Mouse (Mus musculus): Measurements from ENCODE around the gene Tcf20.

The Tcf20 gene

GRCm38 (mm10) chr15:82956721-82957120 is 31.0 kb downstream of the Tcf20 start:
- no peak for DNase-seq

GRCm38 (mm10) chr15:82956310-82956709 is 31.4 kb downstream of the Tcf20 start:
- no peak for DNase-seq

GRCm38 (mm10) chr15:82955286-82955685 is 32.4 kb downstream of the Tcf20 start:
- DNase-seq, result no peak

- no peak for DNase-seq
Observed at GRCm38 (mm10) chr15:82954034-82954433, 33.6 kb downstream of the Tcf20 start.

- no peak for DNase-seq
Observed at GRCm38 (mm10) chr15:82953096-82953495, 34.6 kb downstream of the Tcf20 start.

GRCm38 (mm10) chr15:82952292-82952705 is 35.4 kb downstream of the Tcf20 start:
- DNase-seq, result no peak

GRCm38 (mm10) chr15:82950246-82950645 is 37.4 kb downstream of the Tcf20 start:
- DNase-seq, result no peak

GRCm38 (mm10) chr15:82947431-82947830 is 40.2 kb downstream of the Tcf20 start:
- no peak for DNase-seq

- DNase-seq, result no peak
Observed at GRCm38 (mm10) chr15:82944479-82945195, 43.0 kb downstream of the Tcf20 start.

GRCm38 (mm10) chr15:82941733-82942132 is 45.9 kb downstream of the Tcf20 start:
- DNase-seq, result peak; percentile 83

- DNase-seq, result no peak
Observed at GRCm38 (mm10) chr15:82940494-82941214, 47.0 kb downstream of the Tcf20 start.

GRCm38 (mm10) chr15:82938155-82938569 is 49.5 kb downstream of the Tcf20 start:
- no peak for DNase-seq

- no peak for DNase-seq
Observed at GRCm38 (mm10) chr15:82937428-82937992, 50.2 kb downstream of the Tcf20 start.

- peak; percentile 85 for DNase-seq
Observed at GRCm38 (mm10) chr15:82934971-82935370, 52.7 kb downstream of the Tcf20 start.

GRCm38 (mm10) chr15:82932936-82933650 is 54.6 kb downstream of the Tcf20 start:
- no peak for DNase-seq

GRCm38 (mm10) chr15:82931436-82931835 is 56.2 kb downstream of the Tcf20 start:
- DNase-seq, result no peak

GRCm38 (mm10) chr15:82929595-82929994 is 58.1 kb downstream of the Tcf20 start:
- DNase-seq, result no peak

GRCm38 (mm10) chr15:82928844-82929243 is 58.8 kb downstream of the Tcf20 start:
- no peak for DNase-seq

- no peak for DNase-seq
Observed at GRCm38 (mm10) chr15:82928023-82928422, 59.6 kb downstream of the Tcf20 start.

GRCm38 (mm10) chr15:82927057-82927456 is 60.6 kb downstream of the Tcf20 start:
- DNase-seq, result no peak

- DNase-seq, result no peak
Observed at GRCm38 (mm10) chr15:82924679-82925425, 62.8 kb downstream of the Tcf20 start.

- no peak for DNase-seq
Observed at GRCm38 (mm10) chr15:82923531-82923930, 64.1 kb downstream of the Tcf20 start.

GRCm38 (mm10) chr15:82922755-82923154 is 64.9 kb downstream of the Tcf20 start:
- no peak for DNase-seq
